Mouse (Mus musculus) myocyte (in vitro differentiated cells): Measurements from ENCODE around the gene Samd8.

Source experiments
- CEBPB ChIP-seq: IDR thresholded peaks from 2 replicates; pipeline ENCODE4 v1.6.1; 2011; ENCODE audit warnings: mild to moderate bottlenecking, moderate library complexity; ENCODE audit not compliant: poor library complexity, insufficient read depth, severe bottlenecking
- POLR2A ChIP-seq: IDR thresholded peaks from one replicate; pipeline ENCODE4 v1.6.1; 2011; ENCODE audit warnings: low read depth, mild to moderate bottlenecking, control low read depth, moderate library complexity; ENCODE audit not compliant: insufficient read length

GRCm38 (mm10) chr14:21808208-21808922 lies 58.0 kb downstream of the Samd8 start:
- TF ChIP-seq POLR2A (no peak), CEBPB (peak; percentile 46; the same call in 1 of the 2 replicates)
